Mouse (Mus musculus) heart, postnatal 36 days (tissue): ENCODE data around the gene Mill2. TPM values are rescaled to one million over a fixed set of nuclear protein-coding genes. Genes with fewer than 3 reads are reported as not detected.

Experiments used
- total RNA-seq, 2 experiments: library from RNA; stranded (reverse); gene quantifications; 2 replicates each; pipeline ENCODE4 v1.2.3; 2021

Mill2 gene
- total RNA-seq, 2 experiments from 2014 or later: 5.8 to 6.3 TPM

Other genes with a start within 250 kb of the Mill2 start
- gene Psg23, start 223.5 kb upstream of the Mill2 start, total RNA-seq: not detected
- not detected for gene Psg21, start 183.2 kb upstream of the Mill2 start, total RNA-seq
- not detected for gene Psg20, start 153.8 kb upstream of the Mill2 start, total RNA-seq
- gene Psg22, start 121.9 kb upstream of the Mill2 start, total RNA-seq: not detected
- not detected for gene Psg19, start 41.4 kb upstream of the Mill2 start, total RNA-seq
- not detected for gene Psg17, start 18.4 kb upstream of the Mill2 start, total RNA-seq
- 1 to 10 TPM; 1.4 to 1.6 TPM for gene Pglyrp1, start 31.4 kb downstream of the Mill2 start, total RNA-seq
- gene Ccdc61, start 70.4 kb downstream of the Mill2 start, total RNA-seq: 10 to 100 TPM in 1 of 2 experiments, 1 to 10 TPM in 1; 7.7 to 11.0 TPM
- 1 to 10 TPM; 4.8 to 7.7 TPM for gene Nova2, start 85.9 kb downstream of the Mill2 start, total RNA-seq
- gene Nanos2, start 147.4 kb downstream of the Mill2 start, total RNA-seq: not detected
- 1 to 10 TPM; 3.4 to 4.3 TPM for gene Mypop, start 151.3 kb downstream of the Mill2 start, total RNA-seq
- gene Irf2bp1, start 164.1 kb downstream of the Mill2 start, total RNA-seq: 10 to 100 TPM; 19.6 to 23.0 TPM
- gene Foxa3, start 183.6 kb downstream of the Mill2 start, total RNA-seq: not detected
- gene Sympk, start 184.4 kb downstream of the Mill2 start, total RNA-seq: 10 to 100 TPM; 85.2 to 86.8 TPM
- not detected for gene Rsph6a, start 214.7 kb downstream of the Mill2 start, total RNA-seq
- gene Dmwd, start 236.3 kb downstream of the Mill2 start, total RNA-seq: 10 to 100 TPM; 48.8 to 52.4 TPM
- 100 to 1,000 TPM; 512 to 563 TPM for gene Dmpk, start 243.9 kb downstream of the Mill2 start, total RNA-seq